Mouse (Mus musculus) lung, embryonic 16.5 days (tissue): ENCODE results near the gene Fgd6. TPM values are rescaled to one million over a fixed set of nuclear protein-coding genes. Genes with fewer than 3 reads are reported as not detected.

Source experiments
- ATAC-seq: fragments of 200-750 bp; cut with Nextera tagmentation; 2 replicates; pipeline ENCODE4 v1.8.0; 2017; ENCODE audit warnings: low read depth, mild to moderate bottlenecking, moderate library complexity
- H3K27ac ChIP-seq: fragments of 300-500 bp; sonication (generic); 2 replicates; pipeline ENCODE4 v1.5.1; 2014; ENCODE audit warnings: mild to moderate bottlenecking, control low read depth, low read length
- H3K27me3 ChIP-seq: fragments of 300-500 bp; sonication (generic); 2 replicates; pipeline ENCODE4 v1.6.1; 2014; ENCODE audit warnings: low read depth, low read length, mixed read lengths; ENCODE audit not compliant: control insufficient read depth, insufficient read depth
- H3K36me3 ChIP-seq: fragments of 300-500 bp; sonication (generic); 2 replicates; pipeline ENCODE4 v1.6.1; 2014; ENCODE audit warnings: low read length; ENCODE audit not compliant: control insufficient read depth, insufficient read depth
- H3K4me1 ChIP-seq: fragments of 300-500 bp; sonication (generic); replicated peaks from 2 replicates; pipeline ENCODE4 v1.6.1; 2014; ENCODE audit warnings: low read length, mixed read lengths; ENCODE audit not compliant: control insufficient read depth, insufficient read depth
- H3K4me2 ChIP-seq: fragments of 300-500 bp; sonication (generic); 2 replicates; pipeline ENCODE4 v1.6.1; 2014; ENCODE audit warnings: low read depth, low read length, control low read depth
- H3K4me3 ChIP-seq: fragments of 300-500 bp; sonication (generic); 2 replicates; pipeline ENCODE4 v1.5.1; 2014; ENCODE audit warnings: mild to moderate bottlenecking, low read length, control low read depth
- H3K9ac ChIP-seq: fragments of 300-500 bp; sonication (generic); 2 replicates; pipeline ENCODE4 v1.6.1; 2014; ENCODE audit warnings: low read length, control low read depth
- H3K9me3 ChIP-seq: fragments of 300-500 bp; sonication (generic); 2 replicates; pipeline ENCODE4 v1.6.1; 2016; ENCODE audit warnings: low read length; ENCODE audit not compliant: control insufficient read depth
- WGBS: fragments of 180-500 bp; shearing (Covaris S2); extraction: QIAGEN DNeasy Blood & Tissue Kit; methylation state at CpG from one replicate; pipeline ENCODE4 v1.1.7; 2014; 5-methylcytosine and 5-hydroxymethylcytosine counted together
- polyA plus RNA-seq: library from polyadenylated mRNA; unstranded; fragments of >200 nt; fragmentation: Nextera tagmentation; extraction: Ambion mirVana; gene quantifications from 2 replicates; pipeline ENCODE4 v1.2.1, GENCODE M21; 2015

Gene Fgd6
- polyA plus RNA-seq, 1 experiment from 2014 or later, result 2.9 TPM

DNA sequence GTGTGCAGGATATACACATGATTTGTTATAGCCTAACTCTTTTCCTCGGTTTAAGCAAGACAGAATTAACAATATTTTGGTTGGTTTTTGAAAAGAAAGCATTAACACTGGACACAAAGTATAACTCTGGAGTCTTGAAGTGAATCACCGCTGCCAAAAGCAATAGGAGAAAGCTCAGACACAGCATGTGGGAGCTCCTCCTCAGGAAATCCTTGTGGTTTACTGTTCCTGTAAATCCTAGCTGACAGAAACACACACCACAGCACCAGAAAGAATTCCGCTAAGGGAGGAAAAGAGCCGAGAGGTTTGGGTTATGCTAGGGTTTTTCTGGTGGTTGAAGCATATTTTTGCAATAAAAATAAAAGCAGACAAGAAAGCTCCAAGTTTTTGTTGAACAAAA lies 21.6 kb upstream of the Fgd6 start:
- Histone ChIP-seq H3K4me1 (no peaks in the 10 kb centered on the region; the same call in 1 of the 2 replicates), H3K4me2 (no peak overlapping the region), H3K4me3 (no peak overlapping the region), H3K9ac (no peak overlapping the region), H3K36me3 (no peaks in the 10 kb centered on the region), H3K27ac (no peak overlapping the region), H3K27me3 (no peaks in the 10 kb centered on the region), H3K9me3 (no peaks in the 10 kb centered on the region)
- 58% methylated on average over 4 of the region's 4 CpGs for WGBS
- ATAC-seq, result no peak

DNA sequence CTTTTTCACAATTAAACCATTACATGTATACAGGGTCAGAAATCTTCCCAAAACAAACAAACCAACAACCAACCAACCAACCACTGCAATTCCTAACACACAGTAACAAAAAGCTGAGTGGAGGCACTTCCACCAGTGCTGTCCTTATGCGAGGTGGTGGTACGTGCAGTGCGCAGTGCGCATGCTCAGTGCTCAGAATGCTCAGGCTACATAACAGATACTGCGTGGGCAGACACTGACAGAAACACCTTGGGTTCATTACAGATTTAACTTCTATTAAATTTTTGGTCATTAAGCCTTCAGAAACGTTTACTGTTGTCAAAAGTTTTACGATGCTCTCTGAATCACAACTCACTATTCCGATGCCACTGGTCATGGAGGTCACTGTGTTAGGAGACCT lies 18.3 kb upstream of the Fgd6 start:
- no peaks in the 10 kb centered on the region for H3K36me3 ChIP-seq
- H3K9me3 ChIP-seq, result no peaks in the 10 kb centered on the region
- H3K27me3 ChIP-seq, result no peaks in the 10 kb centered on the region
- no peak for ATAC-seq
- H3K9ac ChIP-seq, result no peak overlapping the region
- H3K4me3 ChIP-seq, result no peak overlapping the region
- H3K4me2 ChIP-seq, result no peak overlapping the region
- H3K27ac ChIP-seq, result no peak overlapping the region
- WGBS, result 85% methylated on average over 8 of the region's 8 CpGs
- peaks cover 4% of the 10 kb centered on the region for H3K4me1 ChIP-seq

DNA sequence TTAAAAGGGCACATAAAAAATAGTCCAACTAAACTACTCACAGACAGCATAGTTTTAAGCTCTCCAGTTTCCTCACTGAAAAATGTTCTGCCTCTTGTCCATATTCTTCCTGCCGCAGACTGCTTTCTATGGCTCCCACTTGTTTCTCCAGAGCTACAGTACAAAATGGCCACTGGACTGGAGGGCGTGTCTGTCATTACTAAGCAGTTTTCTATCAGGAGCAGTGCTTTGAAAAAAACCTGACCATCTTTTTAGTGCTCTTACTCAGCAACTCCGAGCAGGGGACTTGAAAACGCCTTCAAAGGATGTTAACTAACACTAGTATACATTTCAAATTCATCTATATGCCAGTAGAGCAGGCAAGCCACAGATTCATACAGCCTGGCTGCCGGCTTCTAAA lies 15.2 kb upstream of the Fgd6 start:
- ATAC-seq, result no peak
- H3K4me3 ChIP-seq, result no peak overlapping the region
- H3K27me3 ChIP-seq, result no peaks in the 10 kb centered on the region
- H3K9ac ChIP-seq, result no peak overlapping the region
- WGBS, result 49% methylated on average over 5 of the region's 5 CpGs
- H3K27ac ChIP-seq, result no peak overlapping the region
- no peaks in the 10 kb centered on the region; the same call in 1 of the 2 replicates for H3K36me3 ChIP-seq
- no peaks in the 10 kb centered on the region for H3K9me3 ChIP-seq
- peaks cover 4% of the 10 kb centered on the region for H3K4me1 ChIP-seq
- H3K4me2 ChIP-seq, result no peak overlapping the region

DNA sequence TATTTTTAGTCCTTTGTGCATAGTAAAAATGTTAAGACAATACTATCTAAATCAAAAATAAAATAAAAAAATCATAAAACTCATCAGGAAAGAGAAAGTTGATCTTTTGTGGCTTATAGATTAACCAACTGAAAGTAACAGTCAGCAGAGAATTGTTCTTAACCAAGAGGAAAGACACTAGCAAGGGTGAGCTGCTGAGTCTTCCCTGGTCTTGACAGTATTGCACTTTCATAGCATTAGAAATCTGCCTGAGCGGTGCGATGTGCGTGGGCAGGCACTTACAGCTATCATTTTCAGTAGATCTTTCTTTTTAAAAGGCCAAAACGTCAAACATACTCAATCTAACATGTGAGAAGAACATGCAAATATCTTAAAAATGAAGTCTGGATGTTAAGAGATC lies 14.7 kb upstream of the Fgd6 start:
- Histone ChIP-seq H3K4me2 (no peak overlapping the region), H3K9me3 (no peaks in the 10 kb centered on the region), H3K4me1 (peaks cover 4% of the 10 kb centered on the region), H3K27me3 (no peaks in the 10 kb centered on the region), H3K4me3 (no peak overlapping the region), H3K27ac (no peak overlapping the region), H3K36me3 (no peaks in the 10 kb centered on the region; the same call in 1 of the 2 replicates), H3K9ac (no peak overlapping the region)
- ATAC-seq, result no peak
- 67% methylated on average over 4 of the region's 4 CpGs for whole genome bisulfite sequencing

DNA sequence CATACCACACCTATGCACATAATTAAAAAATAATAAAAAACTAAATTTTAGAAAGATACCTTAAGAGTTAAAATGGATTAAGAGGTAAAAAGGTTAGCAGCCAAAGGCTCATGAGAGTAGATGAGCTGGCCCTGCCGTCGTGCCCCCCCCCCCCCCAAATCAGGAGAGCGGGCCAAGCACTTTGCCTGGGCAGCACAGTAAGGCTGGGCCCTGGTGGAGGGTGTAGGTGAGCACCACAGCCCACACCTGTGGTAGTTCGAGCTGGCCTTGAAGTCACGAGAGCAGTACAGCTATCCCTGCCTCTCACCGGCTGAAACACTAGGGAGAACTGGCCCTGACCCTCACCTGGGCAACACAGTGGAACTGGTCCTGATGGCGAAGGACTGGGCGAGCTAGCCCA lies 10.7 kb upstream of the Fgd6 start:
- H3K4me2 ChIP-seq, result no peak overlapping the region
- no peak overlapping the region for H3K9ac ChIP-seq
- H3K9me3 ChIP-seq, result no peaks in the 10 kb centered on the region
- H3K27ac ChIP-seq, result no peak overlapping the region
- peaks cover 4% of the 10 kb centered on the region for H3K4me1 ChIP-seq
- 91% methylated on average over 8 of the region's 8 CpGs for WGBS
- no peaks in the 10 kb centered on the region for H3K27me3 ChIP-seq
- no peak overlapping the region for H3K4me3 ChIP-seq
- H3K36me3 ChIP-seq, result no peaks in the 10 kb centered on the region; the same call in 1 of the 2 replicates
- no peak for ATAC-seq

DNA sequence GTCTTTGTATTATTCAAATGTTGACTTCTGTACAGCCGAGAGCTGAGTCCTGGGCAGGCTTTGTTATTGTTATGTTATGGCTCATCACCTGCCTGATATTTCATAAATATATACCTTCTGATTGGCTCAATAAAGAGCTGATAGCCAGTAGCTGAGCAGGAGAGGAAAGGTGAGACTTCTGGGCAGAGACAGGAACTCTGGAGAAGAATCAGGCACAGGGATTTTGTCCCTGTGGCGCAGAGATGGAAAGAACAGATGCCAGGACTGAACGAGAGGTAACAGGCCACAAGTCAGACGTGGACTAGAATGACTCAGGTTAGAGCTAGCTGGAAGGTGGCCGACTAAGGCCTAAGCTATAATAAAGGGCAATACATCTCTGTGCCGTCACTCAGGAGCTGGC lies 7.3 kb upstream of the Fgd6 start:
- H3K36me3 ChIP-seq, result no peaks in the 10 kb centered on the region; the same call in 1 of the 2 replicates
- no peak overlapping the region for H3K4me2 ChIP-seq
- no peak overlapping the region for H3K27ac ChIP-seq
- no peaks in the 10 kb centered on the region for H3K4me1 ChIP-seq
- H3K9me3 ChIP-seq, result no peaks in the 10 kb centered on the region
- no peaks in the 10 kb centered on the region for H3K27me3 ChIP-seq
- no peak overlapping the region for H3K4me3 ChIP-seq
- WGBS, result 83% methylated on average over 6 of the region's 6 CpGs
- no peak overlapping the region for H3K9ac ChIP-seq
- no peak for ATAC-seq

DNA sequence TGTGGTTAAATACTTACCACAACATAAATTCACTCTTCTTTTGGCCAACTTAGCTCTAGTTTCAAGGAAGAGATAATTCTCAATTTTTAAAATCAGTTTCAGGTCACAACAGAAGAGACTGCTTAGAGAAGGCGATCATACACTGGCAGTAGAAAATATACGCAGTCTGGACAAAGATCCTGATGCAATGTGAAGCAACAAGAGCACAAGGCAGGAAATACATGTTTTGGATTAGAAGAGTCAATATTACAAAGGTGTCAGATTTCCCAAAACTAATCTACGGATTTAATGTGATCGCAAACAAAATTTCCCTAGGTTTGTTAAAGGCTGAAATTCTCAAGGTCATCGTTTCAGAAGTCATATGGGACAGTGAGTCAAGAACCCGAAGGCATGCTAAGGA lies 4.6 kb upstream of the Fgd6 start:
- Histone ChIP-seq H3K4me3 (no peak overlapping the region), H3K36me3 (no peaks in the 10 kb centered on the region), H3K27me3 (no peaks in the 10 kb centered on the region), H3K9me3 (no peaks in the 10 kb centered on the region), H3K27ac (no peak overlapping the region), H3K9ac (no peak overlapping the region), H3K4me1 (peaks cover 11% of the 10 kb centered on the region), H3K4me2 (no peak overlapping the region)
- 91% methylated on average over 6 of the region's 6 CpGs for WGBS
- ATAC-seq, result no peak

DNA sequence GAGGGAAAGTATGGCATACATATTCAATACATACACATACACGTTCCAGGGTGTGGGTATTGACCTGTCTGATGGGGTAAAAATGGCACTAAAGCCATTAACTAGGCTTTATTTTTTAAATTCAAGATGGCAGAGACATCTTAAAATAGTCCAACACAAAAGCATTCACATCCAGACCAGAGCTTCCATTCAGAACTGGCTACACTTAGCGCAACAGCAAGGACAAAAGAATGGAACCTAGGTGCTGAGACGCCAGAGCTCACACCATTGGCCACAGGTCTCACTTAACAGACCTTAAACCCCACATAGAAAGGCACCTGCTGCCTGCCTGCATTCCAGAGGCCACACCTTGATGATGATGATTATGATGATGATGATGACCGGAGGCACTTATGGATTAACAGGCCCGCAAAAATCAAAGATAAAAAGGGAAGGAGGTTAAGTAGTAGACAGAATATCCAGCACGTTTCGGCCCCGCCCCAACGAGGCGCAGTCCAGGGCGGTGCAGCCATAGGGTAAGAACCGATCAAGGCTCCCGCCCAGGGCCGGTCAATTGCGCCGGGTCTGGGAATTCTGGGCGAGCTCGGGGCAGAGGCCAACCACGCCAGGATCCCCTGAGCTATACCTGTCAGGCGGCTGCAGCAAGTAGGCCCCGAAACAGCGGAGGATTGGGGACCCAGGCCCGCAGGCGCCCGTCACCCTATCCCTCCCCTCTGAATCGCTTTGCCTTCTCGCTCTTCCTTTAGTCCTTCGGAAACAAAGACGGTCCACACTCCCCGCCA lies 734 bp upstream of the Fgd6 start:
- peak overlapping the region; percentile 96 for H3K9ac ChIP-seq
- no peaks in the 10 kb centered on the region for H3K9me3 ChIP-seq
- peaks cover 16% of the 10 kb centered on the region for H3K4me1 ChIP-seq
- H3K4me3 ChIP-seq, result peak overlapping the region; percentile 95
- peak overlapping the region; percentile 84 for H3K4me2 ChIP-seq
- H3K27ac ChIP-seq, result peak overlapping the region; percentile 59
- H3K27me3 ChIP-seq, result no peaks in the 10 kb centered on the region
- H3K36me3 ChIP-seq, result no peaks in the 10 kb centered on the region
- under 1% methylated on average over 30 of the region's 30 CpGs for WGBS
- ATAC-seq, result peak; percentile 80

DNA sequence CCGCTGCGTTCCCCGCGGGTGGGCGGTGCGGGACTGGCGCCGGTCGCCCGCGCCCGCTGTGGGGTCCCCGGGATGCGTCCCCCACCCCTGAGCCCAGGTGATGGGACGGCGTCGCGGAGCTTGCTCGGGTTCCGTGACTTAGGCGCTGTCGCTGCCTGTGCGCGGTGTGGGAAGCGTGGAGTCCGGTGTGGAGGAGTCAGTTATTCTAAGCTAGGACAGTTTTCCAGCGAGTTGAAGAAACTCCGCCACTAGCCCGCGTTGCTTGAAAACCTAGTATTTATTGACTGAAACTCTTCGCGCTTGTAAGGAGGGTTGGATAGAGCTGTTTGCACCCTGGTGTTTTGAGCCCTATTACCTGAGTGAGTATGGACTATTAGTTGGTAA lies 566 bp downstream of the Fgd6 start:
- ATAC-seq, result peak; percentile 32; the same call in 1 of the 2 replicates

More for the DNA sequence above, 566 bp downstream of the Fgd6 start:
- no peaks in the 10 kb centered on the region for H3K27me3 ChIP-seq
- H3K9me3 ChIP-seq, result no peaks in the 10 kb centered on the region
- peaks cover 16% of the 10 kb centered on the region for H3K4me1 ChIP-seq
- H3K4me3 ChIP-seq, result peak overlapping the region; percentile 95
- peak overlapping the region; percentile 68 for H3K27ac ChIP-seq
- H3K9ac ChIP-seq, result peak overlapping the region; percentile 79
- H3K4me2 ChIP-seq, result peak overlapping the region; percentile 63
- WGBS, result under 1% methylated on average over 26 of the region's 32 CpGs
- H3K36me3 ChIP-seq, result no peaks in the 10 kb centered on the region
